Mouse (Mus musculus) lung, postnatal 14 days (tissue): ENCODE results near the gene Pdpn.

Experiments
- DNase-seq: peaks from one replicate; pipeline ENCODE4 v3.0.0; 2021

The Pdpn gene

GRCm38 (mm10) chr4:143231790-143232422 lies 67.5 kb downstream of the Pdpn start:
- DNase-seq, result no peak

DNA sequence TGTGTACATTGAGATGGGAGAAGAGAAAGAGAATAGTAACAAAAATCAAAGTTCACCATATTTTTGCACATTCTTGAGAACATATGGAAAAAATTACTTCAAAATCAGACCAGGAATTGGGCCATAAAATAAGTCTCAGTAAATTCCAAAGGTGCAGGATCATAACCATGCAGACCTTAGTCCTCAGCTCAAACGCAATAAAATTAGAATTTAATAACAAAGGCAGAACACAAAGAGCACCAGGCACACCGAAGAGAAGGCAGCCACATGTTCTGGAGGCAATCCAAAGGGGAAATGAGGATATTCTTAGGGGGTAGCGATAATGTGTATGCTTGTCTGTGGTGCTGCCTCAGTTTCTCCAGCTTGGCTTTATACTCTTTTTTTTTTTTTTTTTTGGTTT lies 68.3 kb downstream of the Pdpn start:
- DNase-seq, result no peak

- no peak for DNase-seq
These were observed 71.4 kb downstream of the Pdpn start for GRCm38 (mm10) chr4:143227976-143228375.

GRCm38 (mm10) chr4:143225886-143226285 lies 73.5 kb downstream of the Pdpn start:
- no peak for DNase-seq

DNA sequence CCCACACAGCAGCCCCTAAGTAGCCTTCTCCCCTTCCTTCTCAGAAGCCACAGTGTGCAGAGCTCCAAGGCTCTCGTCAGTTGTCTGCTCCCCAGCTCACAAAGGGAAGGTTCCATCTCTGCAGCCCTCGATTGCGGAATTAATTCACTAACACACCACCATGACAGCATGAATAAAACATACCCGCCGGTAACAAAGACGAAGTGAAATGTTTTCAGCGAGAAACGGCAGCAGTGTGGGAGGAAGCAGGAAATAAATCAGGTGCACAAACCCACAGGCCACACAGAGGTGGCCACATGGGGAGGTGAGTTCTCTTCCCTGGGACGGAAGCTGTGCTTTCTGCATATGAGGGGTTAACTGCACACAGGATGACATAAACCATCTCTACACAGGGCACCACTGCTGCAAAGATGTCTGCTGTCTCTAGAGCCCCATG lies 80.0 kb downstream of the Pdpn start:
- DNase-seq, result no peak

- DNase-seq, result no peak
These were observed 80.5 kb downstream of the Pdpn start for GRCm38 (mm10) chr4:143218858-143219257.
